Mouse (Mus musculus) heart, postnatal 0 days (tissue): ENCODE measurements around the gene Efl1.

Source experiments
- CTCF ChIP-seq: IDR thresholded peaks from 2 replicates; pipeline ENCODE4 v1.5.1; 2016; ENCODE audit warnings: antibody characterized with exemption, control low read depth, low read depth
- EP300 ChIP-seq: IDR thresholded peaks from 2 replicates; pipeline ENCODE4 v1.6.1; 2016; ENCODE audit warnings: antibody characterized with exemption, low read depth

DNA sequence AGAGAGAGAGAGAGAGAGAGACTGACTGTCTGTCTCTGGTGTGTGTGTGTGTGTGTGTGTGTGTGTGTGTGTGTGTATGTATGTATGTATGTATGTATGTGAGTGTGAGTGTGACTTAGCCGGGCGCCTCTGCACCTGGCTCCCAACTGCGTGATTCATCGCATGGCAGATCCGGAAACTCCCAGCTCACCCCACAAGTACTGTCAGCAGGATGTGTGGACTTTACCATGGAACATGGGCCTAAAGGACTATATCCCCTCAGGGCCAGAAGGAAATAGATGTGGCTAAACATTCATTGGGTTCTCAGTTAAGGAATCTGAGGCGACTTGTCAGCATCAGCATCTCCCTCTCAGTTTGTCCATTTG, 649 bp downstream of the Efl1 start:
- TF ChIP-seq CTCF (no peak), EP300 (no peak)
